ENCODE assay signal across 8 mouse cellular contexts in genomic region chr19:10198723-10199122, GRCm38 (mm10). TPM values are rescaled to one million over a fixed set of nuclear protein-coding genes. Genes with fewer than 3 reads are reported as not detected.
DNase-seq lines count a peak whose midpoint lies in the region; ATAC-seq and TF ChIP-seq lines count a peak whose summit lies in the region.

No protein-coding gene starts in this region.

- H3K9me3 ChIP-seq in liver, postnatal 0 days (ENCODE audit: low read length), result no peaks in the 10 kb centered on the region

- peaks cover 58% of the 10 kb centered on the region for H3K36me3 ChIP-seq in liver, postnatal 0 days (replicated peaks; ENCODE audit: insufficient read depth, low read length)

- peaks cover 9% of the 10 kb centered on the region for H3K4me1 ChIP-seq in liver, postnatal 0 days (ENCODE audit: insufficient read depth)
- H3K4me1 ChIP-seq in olfactory bulb, adult 2 months (ENCODE audit: control insufficient read depth, insufficient read depth, low read length), result no peaks in the 10 kb centered on the region

- 24% methylated on average over 3 of the region's 3 CpGs for WGBS in liver, postnatal 0 days (ENCODE audit: insufficient replicate concordance)
- WGBS in olfactory bulb, adult 2 months, result 26% methylated on average over 3 of the region's 3 CpGs

- no peaks in the 10 kb centered on the region for H3K27me3 ChIP-seq in liver, postnatal 0 days (ENCODE audit: insufficient read depth, low read length)

- DNase-seq in 416B (ENCODE audit: low read depth), result peak; percentile 87
- peak; percentile 76 for DNase-seq in T-cell, adult 2 months (ENCODE audit: low spot score)
- DNase-seq in cerebellum, postnatal 36 days, result peak; percentile 80 to 82
- peak; percentile 88 for DNase-seq in gastrocnemius, postnatal 10 days
- peak; percentile 84 for DNase-seq in kidney, adult 9 months
- peak; percentile 89 for DNase-seq in liver, postnatal 0 days
- DNase-seq in testis, postnatal 14 days (ENCODE audit: low spot score), result peak; percentile 60

- no peak for TF ChIP-seq POLR2A in olfactory bulb, adult 2 months (IDR thresholded peaks at IDR 0.05; ENCODE audit: insufficient read depth, low read depth, low read length)

- no peak overlapping the region for H3K27ac ChIP-seq in liver, postnatal 0 days (ENCODE audit: low read depth)
- H3K27ac ChIP-seq in olfactory bulb, adult 2 months (ENCODE audit: insufficient read depth, low read depth, low read length), result no peak overlapping the region

- H3K4me2 ChIP-seq in liver, postnatal 0 days (ENCODE audit: low read depth, low read length), result no peak overlapping the region

- peak; percentile 74 for TF ChIP-seq EP300 in liver, postnatal 0 days (IDR thresholded peaks at IDR 0.05; ENCODE audit: low read depth)

- peak; percentile 97 for TF ChIP-seq CTCF in liver, postnatal 0 days (IDR thresholded peaks at IDR 0.05; ENCODE audit: low read depth)
- peak; percentile 50; the same call in 1 of the 2 replicates for TF ChIP-seq CTCF in olfactory bulb, adult 2 months (IDR thresholded peaks at IDR 0.05; ENCODE audit: insufficient read depth, low read depth, low read length)

- H3K9ac ChIP-seq in liver, postnatal 0 days (replicated peaks), result no peak overlapping the region

- peak; percentile 43 for ATAC-seq in liver, postnatal 0 days

- H3K4me3 ChIP-seq in liver, postnatal 0 days (ENCODE audit: low read depth, low read length), result no peak overlapping the region
- no peak overlapping the region for H3K4me3 ChIP-seq in olfactory bulb, adult 2 months (ENCODE audit: insufficient read depth, low read depth, low read length)

RNA-seq across cellular contexts. Expression of gene Tmem258, which starts 5.1 kb away (rescaled TPM):
- 100 to 1,000 TPM; 118 to 127 TPM for total RNA-seq in gastrocnemius, postnatal 10 days (2021)
- polyA plus RNA-seq in liver, postnatal 0 days (2015; fragmentation: Nextera tagmentation; extraction: Ambion mirVana), result 183 and 195 TPM in 2 replicates
- not detected in 2 replicates for polyA plus RNA-seq in olfactory bulb, adult 2 months (2012; ENCODE audit: insufficient read depth, insufficient read length, low replicate concordance, missing spikeins)

RNA-seq across cellular contexts. Expression of gene Fen1, which starts 5.2 kb away (rescaled TPM):
- 1 to 10 TPM; 8.4 to 9.1 TPM for total RNA-seq in gastrocnemius, postnatal 10 days (2021)
- 59.4 and 67.0 TPM in 2 replicates for polyA plus RNA-seq in liver, postnatal 0 days (2015; fragmentation: Nextera tagmentation; extraction: Ambion mirVana)
- polyA plus RNA-seq in olfactory bulb, adult 2 months (2012; ENCODE audit: insufficient read depth, insufficient read length, low replicate concordance, missing spikeins), result not detected in 2 replicates

RNA-seq across cellular contexts. Expression of gene Fads1, which starts 16.0 kb away (rescaled TPM):
- 10 to 100 TPM; 27.9 to 28.5 TPM for total RNA-seq in gastrocnemius, postnatal 10 days (2021)
- polyA plus RNA-seq in liver, postnatal 0 days (2015; fragmentation: Nextera tagmentation; extraction: Ambion mirVana), result 88.0 and 97.1 TPM in 2 replicates
- polyA plus RNA-seq in olfactory bulb, adult 2 months (2012; ENCODE audit: insufficient read depth, insufficient read length, low replicate concordance, missing spikeins), result not detected in 2 replicates

RNA-seq across cellular contexts. Expression of gene Myrf, which starts 41.8 kb away (rescaled TPM):
- total RNA-seq in gastrocnemius, postnatal 10 days (2021), result under 1 TPM; 0.09 to 0.14 TPM
- polyA plus RNA-seq in liver, postnatal 0 days (2015; fragmentation: Nextera tagmentation; extraction: Ambion mirVana), result 2.1 and 2.5 TPM in 2 replicates
- polyA plus RNA-seq in olfactory bulb, adult 2 months (2012; ENCODE audit: insufficient read depth, insufficient read length, low replicate concordance, missing spikeins), result not detected in 2 replicates

Comparison
In these comparisons a context has a peak if more than half of its experiments do, and no peak if none do; other contexts are left out.
1. RNA of gene Fen1, which starts 5.2 kb away (polyA plus RNA-seq): 59.4 to 67.0 TPM in liver, postnatal 0 days; not detected in olfactory bulb, adult 2 months; every median in the first group is over 10 times any median in the second.
2. RNA of gene Fads1, which starts 16.0 kb away (polyA plus RNA-seq): 88.0 to 97.1 TPM in liver, postnatal 0 days; not detected in olfactory bulb, adult 2 months; every median in the first group is over 10 times any median in the second.
3. Peak in every context shown above with its lines, with median percentiles within 50 percentile points of each other: DNase-seq.